Mouse (Mus musculus): Measurements from ENCODE around the gene Fam151b. TPM values are rescaled to one million over a fixed set of nuclear protein-coding genes. Genes with fewer than 3 reads are reported as not detected.

The Fam151b gene
- 8.7 and 9.3 TPM in 2 replicates for total RNA-seq (2014; rRNA removed)
- 2.7 and 3.4 TPM in 2 replicates for polyA plus RNA-seq (2012; rRNA removed)

DNA sequence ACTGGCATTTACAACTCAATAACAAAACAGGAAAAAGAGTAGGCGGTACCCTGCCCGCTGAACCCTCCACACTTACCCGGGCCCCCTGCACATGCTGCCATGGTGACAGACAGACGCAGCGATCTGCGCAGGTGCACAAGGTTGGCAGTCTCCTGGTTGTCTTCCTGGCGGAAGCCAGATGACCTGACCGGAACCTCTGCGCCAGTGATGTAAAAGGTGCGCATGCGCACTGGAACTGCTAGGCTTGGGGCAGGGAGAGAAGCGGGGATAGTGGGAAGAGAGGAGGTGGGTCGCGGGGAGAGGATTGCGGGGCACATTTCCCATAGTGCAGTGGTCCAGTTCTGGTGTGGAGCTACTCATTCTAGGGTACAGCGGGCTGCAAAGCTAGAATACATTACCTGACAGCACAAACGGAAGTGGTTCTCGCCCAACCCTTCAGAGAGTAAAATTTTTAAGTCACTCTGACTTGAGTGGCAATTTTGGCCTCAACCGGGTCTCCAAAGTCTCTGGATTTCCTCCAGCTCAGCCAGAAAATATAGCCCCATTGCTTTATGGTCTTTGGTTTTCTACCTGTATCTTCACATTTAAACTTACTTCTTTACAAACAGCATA lies at the start of gene Fam151b:
Fam151b (minus strand) TSS at position 164 of the 612 bp plus-strand sequence.
- TF ChIP-seq CTCF (IDR thresholded peaks at IDR 0.05; ENCODE audit: low read depth, low read length), result no peak
- peak; percentile 64; the same call in 1 of the 2 replicates for TF ChIP-seq POLR2A (IDR thresholded peaks at IDR 0.05; ENCODE audit: extremely low read depth, insufficient read depth, low read length)
- H3K4me1 ChIP-seq (ENCODE audit: control insufficient read depth, insufficient read depth, low read length), result no peaks in the 10 kb centered on the region
- peak within 1 kb of the TSS; percentile 63 for H3K4me3 ChIP-seq (ENCODE audit: insufficient read depth, low read depth, low read length)
- H3K27ac ChIP-seq (replicated peaks; ENCODE audit: insufficient read depth, low read depth, low read length), result peak within 1 kb of the TSS; percentile 58
- 11% methylated on average over 19 of the region's 19 CpGs for WGBS
- 0 out of 2 replicates have a peak, but pooled peaks cover 2% of the 10 kb centered on the region for H3K36me3 ChIP-seq (ENCODE audit: control insufficient read depth, insufficient read depth, low read length)
- no peaks in the 10 kb centered on the region for H3K79me2 ChIP-seq (ENCODE audit: control insufficient read depth, insufficient read depth, low read length)
- DNase-seq (ENCODE audit: extremely low read depth, low read depth, low spot score), result peak; percentile 89
- no peaks in the 10 kb centered on the region for H3K27me3 ChIP-seq (ENCODE audit: control insufficient read depth, insufficient read depth, low read length)
- H3K9ac ChIP-seq (ENCODE audit: low read depth, low read length), result peak within 1 kb of the TSS; percentile 78

DNA sequence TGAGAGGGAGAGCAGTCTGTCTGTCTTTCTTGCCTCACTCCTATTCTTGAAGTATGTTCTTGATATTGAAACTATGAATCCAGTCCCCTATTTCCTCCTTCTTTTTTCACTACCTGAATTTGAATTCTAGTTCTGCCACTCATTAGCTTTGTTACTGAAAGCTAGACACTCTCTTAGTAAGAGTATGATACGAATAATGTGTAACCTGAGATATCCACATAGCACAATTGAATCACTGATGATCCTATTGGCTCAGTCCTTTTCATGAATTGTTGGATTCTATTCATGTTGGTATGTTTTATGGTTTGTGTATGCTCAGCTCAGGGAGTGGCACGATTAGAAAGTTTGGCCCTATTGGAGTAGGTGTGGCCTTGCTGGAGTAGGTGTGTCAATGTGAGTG lies 48.4 kb upstream of the Fam151b start:
- WGBS, result 86% methylated on average over 2 of the region's 2 CpGs
- no peak for DNase-seq (ENCODE audit: extremely low read depth, low read depth, low spot score)

DNA sequence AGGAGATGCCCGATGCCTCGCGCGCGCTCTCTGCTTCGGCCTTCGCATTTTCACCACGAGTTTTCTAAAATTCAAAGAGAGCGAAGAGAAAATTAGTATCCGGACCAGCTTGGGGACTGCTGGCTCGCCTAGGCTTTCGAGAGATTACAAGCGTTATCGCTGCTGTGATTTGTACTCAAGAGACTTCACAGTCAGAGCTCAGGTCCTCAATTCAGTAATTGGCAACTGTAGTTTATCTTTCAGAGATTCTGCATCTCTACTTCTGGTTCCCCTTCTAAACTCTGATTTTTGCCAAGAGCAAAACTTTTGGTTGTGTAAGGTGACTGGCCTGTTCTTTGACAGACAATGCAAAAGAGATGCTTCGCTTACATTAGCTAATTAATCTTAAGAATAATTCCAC lies 47.4 kb upstream of the Fam151b start:
- no peaks in the 10 kb centered on the region for H3K36me3 ChIP-seq (ENCODE audit: control insufficient read depth, insufficient read depth, low read length)
- H3K4me3 ChIP-seq (ENCODE audit: insufficient read depth, low read depth, low read length), result peak overlapping the region; percentile 70
- H3K4me1 ChIP-seq (ENCODE audit: control insufficient read depth, insufficient read depth, low read length), result no peaks in the 10 kb centered on the region
- 7% methylated on average over 15 of the region's 15 CpGs for WGBS
- no peaks in the 10 kb centered on the region for H3K79me2 ChIP-seq (ENCODE audit: control insufficient read depth, insufficient read depth, low read length)
- 0 out of 2 replicates have a peak, but pooled peaks cover under 1% of the 10 kb centered on the region for H3K27me3 ChIP-seq (ENCODE audit: control insufficient read depth, insufficient read depth, low read length)
- peak overlapping the region; percentile 32 for H3K27ac ChIP-seq (replicated peaks; ENCODE audit: insufficient read depth, low read depth, low read length)
- no peak for DNase-seq (ENCODE audit: extremely low read depth, low read depth, low spot score)
- TF ChIP-seq CTCF (IDR thresholded peaks at IDR 0.05; ENCODE audit: low read depth, low read length) (no peak), POLR2A (IDR thresholded peaks at IDR 0.05; ENCODE audit: extremely low read depth, insufficient read depth, low read length) (no peak)
- peak overlapping the region; percentile 59 for H3K9ac ChIP-seq (ENCODE audit: low read depth, low read length)

More for the DNA sequence above, 48.4 kb upstream of the Fam151b start:
- Histone ChIP-seq H3K36me3 (ENCODE audit: control insufficient read depth, insufficient read depth, low read length) (no peaks in the 10 kb centered on the region), H3K9ac (ENCODE audit: low read depth, low read length) (no peak overlapping the region), H3K27me3 (ENCODE audit: control insufficient read depth, insufficient read depth, low read length) (0 out of 2 replicates have a peak, but pooled peaks cover 3% of the 10 kb centered on the region), H3K27ac (replicated peaks; ENCODE audit: insufficient read depth, low read depth, low read length) (no peak overlapping the region), H3K4me3 (ENCODE audit: insufficient read depth, low read depth, low read length) (no peak overlapping the region), H3K79me2 (ENCODE audit: control insufficient read depth, insufficient read depth, low read length) (no peaks in the 10 kb centered on the region), H3K4me1 (ENCODE audit: control insufficient read depth, insufficient read depth, low read length) (no peaks in the 10 kb centered on the region)
- TF ChIP-seq POLR2A (IDR thresholded peaks at IDR 0.05; ENCODE audit: extremely low read depth, insufficient read depth, low read length) (no peak), CTCF (IDR thresholded peaks at IDR 0.05; ENCODE audit: low read depth, low read length) (no peak)

DNA sequence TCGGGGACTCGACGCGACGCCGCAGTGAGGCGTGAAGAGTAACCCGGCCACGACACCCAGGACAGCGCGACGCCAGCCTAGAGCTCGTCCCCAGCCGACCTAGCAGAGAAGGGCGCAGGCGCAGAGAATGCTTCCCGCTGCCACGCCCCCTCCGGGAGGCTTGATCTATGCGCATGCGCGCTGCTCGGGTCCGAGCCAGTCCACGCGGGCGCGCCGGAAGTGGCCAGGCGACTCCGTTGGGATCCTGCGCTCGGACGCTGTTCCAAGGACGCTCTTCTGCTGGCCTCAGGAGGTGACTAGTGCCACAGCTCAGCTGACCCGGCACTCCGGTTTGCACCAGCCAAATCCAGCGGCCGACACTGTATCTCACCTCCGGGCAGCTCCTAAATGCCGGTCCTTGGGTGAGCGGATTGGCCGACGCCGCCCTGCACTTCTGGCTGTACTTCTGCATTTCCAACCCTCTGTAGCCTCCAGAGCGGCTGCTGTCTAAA lies 47.0 kb upstream of the Fam151b start, which contains the start of gene Zfyve16:
Zfyve16 (minus strand) TSS at position 148 of the 491 bp plus-strand sequence.
- peak; percentile 80 for DNase-seq (ENCODE audit: extremely low read depth, low read depth, low spot score)
- H3K36me3 ChIP-seq (ENCODE audit: control insufficient read depth, insufficient read depth, low read length), result no peaks in the 10 kb centered on the region
- H3K9ac ChIP-seq (ENCODE audit: low read depth, low read length), result peak within 1 kb of the TSS; percentile 71
- 0% methylated on average over 46 of the region's 46 CpGs for WGBS
- no peaks in the 10 kb centered on the region for H3K4me1 ChIP-seq (ENCODE audit: control insufficient read depth, insufficient read depth, low read length)
- no peaks in the 10 kb centered on the region for H3K79me2 ChIP-seq (ENCODE audit: control insufficient read depth, insufficient read depth, low read length)
- H3K27me3 ChIP-seq (ENCODE audit: control insufficient read depth, insufficient read depth, low read length), result no peaks in the 10 kb centered on the region
- TF ChIP-seq POLR2A (IDR thresholded peaks at IDR 0.05; ENCODE audit: extremely low read depth, insufficient read depth, low read length) (peak; percentile 60), CTCF (IDR thresholded peaks at IDR 0.05; ENCODE audit: low read depth, low read length) (no peak)
- peak within 1 kb of the TSS; percentile 75 for H3K27ac ChIP-seq (replicated peaks; ENCODE audit: insufficient read depth, low read depth, low read length)
- peak within 1 kb of the TSS; percentile 70 for H3K4me3 ChIP-seq (ENCODE audit: insufficient read depth, low read depth, low read length)

DNA sequence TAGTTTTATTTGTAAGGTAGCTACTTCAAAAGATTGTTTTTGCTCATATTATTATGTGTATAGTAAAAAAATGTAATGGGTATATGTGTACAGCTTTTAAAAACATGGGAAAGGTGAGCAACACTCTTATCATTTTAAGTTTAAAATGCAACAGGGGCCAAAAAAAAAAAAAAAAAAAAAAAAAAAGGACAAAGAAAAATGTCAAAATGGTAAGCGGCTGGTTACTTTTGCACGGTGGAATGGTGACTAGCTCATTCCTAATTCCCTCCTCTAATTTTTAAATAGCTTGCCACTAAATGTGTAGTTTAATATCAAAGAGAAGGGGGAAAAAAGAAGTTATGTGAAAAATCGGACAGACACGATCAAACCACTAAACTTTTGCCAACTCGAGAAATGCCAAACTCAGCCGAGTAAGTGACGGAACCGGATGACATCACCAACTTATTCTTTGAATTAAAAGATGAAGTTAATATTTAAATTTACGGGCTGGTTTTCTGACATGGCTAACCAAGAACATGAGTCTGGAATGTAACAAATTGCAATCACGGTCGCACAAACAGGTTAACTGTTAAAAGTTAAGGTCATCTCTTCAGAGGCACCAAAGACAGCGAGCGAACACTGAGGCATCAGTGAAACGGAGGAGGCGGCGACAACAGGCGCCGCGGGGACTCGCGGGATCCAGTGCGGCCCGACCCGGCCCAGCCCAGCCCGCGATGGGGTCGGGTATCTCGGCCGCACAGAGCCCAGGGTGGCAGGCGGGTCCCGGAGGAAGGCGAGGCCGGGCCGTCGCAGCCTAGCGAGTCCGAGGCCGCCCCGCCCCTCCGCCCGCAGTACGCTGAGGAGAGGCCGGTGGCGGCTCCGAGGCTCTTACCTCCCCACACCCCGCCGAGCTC lies 46.3 kb upstream of the Fam151b start:
- WGBS, result 2% methylated on average over 47 of the region's 47 CpGs
- TF ChIP-seq CTCF (IDR thresholded peaks at IDR 0.05; ENCODE audit: low read depth, low read length) (no peak), POLR2A (IDR thresholded peaks at IDR 0.05; ENCODE audit: extremely low read depth, insufficient read depth, low read length) (no peak)

More for the DNA sequence above, 46.3 kb upstream of the Fam151b start:
- Histone ChIP-seq H3K27ac (replicated peaks; ENCODE audit: insufficient read depth, low read depth, low read length) (peak overlapping the region; percentile 75), H3K79me2 (ENCODE audit: control insufficient read depth, insufficient read depth, low read length) (no peaks in the 10 kb centered on the region), H3K4me3 (ENCODE audit: insufficient read depth, low read depth, low read length) (peak overlapping the region; percentile 70), H3K27me3 (ENCODE audit: control insufficient read depth, insufficient read depth, low read length) (no peaks in the 10 kb centered on the region), H3K36me3 (ENCODE audit: control insufficient read depth, insufficient read depth, low read length) (no peaks in the 10 kb centered on the region), H3K9ac (ENCODE audit: low read depth, low read length) (peak overlapping the region; percentile 71), H3K4me1 (ENCODE audit: control insufficient read depth, insufficient read depth, low read length) (no peaks in the 10 kb centered on the region)
- DNase-seq (ENCODE audit: extremely low read depth, low read depth, low spot score), result peak; percentile 47
